Mouse (Mus musculus) hindbrain, postnatal 0 days (tissue): ENCODE measurements around the gene Fsd1. TPM values are rescaled to one million over a fixed set of nuclear protein-coding genes. Genes with fewer than 3 reads are reported as not detected.
A peak's percentile ranks its signal among the peaks of the same experiment; 100 is the strongest.

Experiments used
- ATAC-seq: fragments of 200-750 bp; cut with Nextera tagmentation; 2 replicates; pipeline ENCODE4 v1.8.0; 2017; ENCODE audit warnings: mild to moderate bottlenecking, moderate TSS enrichment, moderate library complexity
- DNase-seq: peaks from one replicate; pipeline ENCODE4 v3.0.0-alpha.2; 2015; ENCODE audit warnings: low spot score
- H3K27ac ChIP-seq: fragments of 300-500 bp; sonication (generic); 2 replicates; pipeline ENCODE4 v1.5.1; 2014; ENCODE audit warnings: mild to moderate bottlenecking
- H3K27me3 ChIP-seq: fragments of 300-500 bp; sonication (generic); 2 replicates; pipeline ENCODE4 v1.6.1; 2014; ENCODE audit warnings: low read length, mixed read lengths; ENCODE audit not compliant: insufficient read depth
- H3K36me3 ChIP-seq: fragments of 300-500 bp; sonication (generic); 2 replicates; pipeline ENCODE4 v1.6.1; 2014; ENCODE audit warnings: low read length, mixed read lengths; ENCODE audit not compliant: insufficient read depth
- H3K4me1 ChIP-seq: fragments of 300-500 bp; sonication (generic); 2 replicates; pipeline ENCODE4 v1.6.1; 2014; ENCODE audit warnings: antibody characterized with exemption, low read length, mixed read lengths; ENCODE audit not compliant: insufficient read depth
- H3K4me2 ChIP-seq: fragments of 300-500 bp; sonication (generic); 2 replicates; pipeline ENCODE4 v1.6.1; 2014; ENCODE audit warnings: low read depth, mild to moderate bottlenecking, low read length, moderate library complexity, mixed read lengths
- H3K4me3 ChIP-seq: fragments of 300-500 bp; sonication (generic); 2 replicates; pipeline ENCODE4 v1.5.1; 2014; ENCODE audit warnings: low read length
- H3K9ac ChIP-seq: fragments of 300-500 bp; sonication (generic); replicated peaks from 2 replicates; pipeline ENCODE4 v1.6.1; 2014; ENCODE audit warnings: mild to moderate bottlenecking, low read length, moderate library complexity, mixed read lengths
- H3K9me3 ChIP-seq: fragments of 300-500 bp; sonication (generic); 2 replicates; pipeline ENCODE4 v1.6.1; 2016; ENCODE audit warnings: low read length, mixed read lengths
- CTCF ChIP-seq: IDR thresholded peaks from 2 replicates; pipeline ENCODE4 v1.5.1; 2016; ENCODE audit warnings: antibody characterized with exemption, control low read depth, low read depth
- WGBS: fragments of 180-500 bp; shearing (Covaris S2); extraction: QIAGEN DNeasy Blood & Tissue Kit; methylation state at CpG from one replicate; pipeline ENCODE4 v1.1.7; 2014; 5-methylcytosine and 5-hydroxymethylcytosine counted together
- polyA plus RNA-seq: library from polyadenylated mRNA; unstranded; fragments of >200 nt; fragmentation: Nextera tagmentation; extraction: Ambion mirVana; gene quantifications from 2 replicates; pipeline ENCODE4 v1.2.1, GENCODE M21; 2015
- total RNA-seq: library from RNA; depleted of rRNA; stranded (reverse); fragments of >200 nt; gene quantifications from 2 replicates; pipeline ENCODE4 v1.2.3, GENCODE M21; 2014

The Fsd1 gene
- total and polyA plus RNA-seq, 2 experiments from 2014 or later, result 136 to 193 TPM

DNA sequence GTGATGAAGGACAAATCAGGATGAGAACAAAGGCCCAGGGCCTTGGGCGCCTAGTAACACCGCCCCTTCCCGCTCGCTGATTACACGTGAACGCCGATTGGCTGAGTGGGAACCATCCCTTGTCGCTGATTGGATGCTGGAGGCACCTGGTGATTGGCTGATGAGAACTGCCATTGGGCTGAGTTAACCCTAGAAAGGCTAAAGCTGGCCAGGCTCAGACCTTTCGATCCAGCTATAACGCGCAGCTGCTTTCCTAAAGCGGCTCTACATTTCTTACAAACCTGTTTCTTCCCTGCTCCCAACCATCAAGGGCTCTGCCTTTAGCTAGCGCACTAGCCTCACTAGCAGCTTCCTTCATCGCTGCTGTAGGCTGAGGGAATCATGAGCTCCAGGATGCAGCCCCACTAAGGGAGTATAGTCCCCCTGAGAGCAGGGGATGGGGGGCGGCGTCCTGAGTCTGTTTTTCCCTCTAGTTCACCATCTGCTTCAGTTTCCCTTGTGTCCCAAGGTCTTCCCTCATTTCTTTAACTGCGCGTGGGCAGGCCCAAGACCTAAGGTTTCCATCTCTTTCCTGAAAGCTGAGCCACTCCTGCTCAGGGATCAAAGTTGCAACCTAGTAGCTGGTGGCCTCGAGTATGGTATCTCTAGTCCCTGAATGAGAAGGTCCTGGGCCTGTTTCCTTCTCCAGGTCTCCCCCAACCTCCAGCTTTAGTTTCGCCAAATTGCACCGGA, 22.2 kb downstream of the Fsd1 start:
- TF ChIP-seq CTCF, result no peak
- under 1% methylated on average over 21 of the region's 21 CpGs for WGBS
- H3K9me3 ChIP-seq, result no peaks in the 10 kb centered on the region
- peaks cover 14% of the 10 kb centered on the region for H3K4me1 ChIP-seq
- peak overlapping the region; percentile 92 for H3K27ac ChIP-seq
- ATAC-seq, result peak; percentile 96
- peaks cover 16% of the 10 kb centered on the region; the same call in 1 of the 2 replicates for H3K36me3 ChIP-seq
- DNase-seq, result peak; percentile 98
- peak overlapping the region; percentile 99 for H3K4me2 ChIP-seq
- no peaks in the 10 kb centered on the region for H3K27me3 ChIP-seq
- H3K9ac ChIP-seq, result peak overlapping the region; percentile 79
- peak overlapping the region; percentile 81 for H3K4me3 ChIP-seq

DNA sequence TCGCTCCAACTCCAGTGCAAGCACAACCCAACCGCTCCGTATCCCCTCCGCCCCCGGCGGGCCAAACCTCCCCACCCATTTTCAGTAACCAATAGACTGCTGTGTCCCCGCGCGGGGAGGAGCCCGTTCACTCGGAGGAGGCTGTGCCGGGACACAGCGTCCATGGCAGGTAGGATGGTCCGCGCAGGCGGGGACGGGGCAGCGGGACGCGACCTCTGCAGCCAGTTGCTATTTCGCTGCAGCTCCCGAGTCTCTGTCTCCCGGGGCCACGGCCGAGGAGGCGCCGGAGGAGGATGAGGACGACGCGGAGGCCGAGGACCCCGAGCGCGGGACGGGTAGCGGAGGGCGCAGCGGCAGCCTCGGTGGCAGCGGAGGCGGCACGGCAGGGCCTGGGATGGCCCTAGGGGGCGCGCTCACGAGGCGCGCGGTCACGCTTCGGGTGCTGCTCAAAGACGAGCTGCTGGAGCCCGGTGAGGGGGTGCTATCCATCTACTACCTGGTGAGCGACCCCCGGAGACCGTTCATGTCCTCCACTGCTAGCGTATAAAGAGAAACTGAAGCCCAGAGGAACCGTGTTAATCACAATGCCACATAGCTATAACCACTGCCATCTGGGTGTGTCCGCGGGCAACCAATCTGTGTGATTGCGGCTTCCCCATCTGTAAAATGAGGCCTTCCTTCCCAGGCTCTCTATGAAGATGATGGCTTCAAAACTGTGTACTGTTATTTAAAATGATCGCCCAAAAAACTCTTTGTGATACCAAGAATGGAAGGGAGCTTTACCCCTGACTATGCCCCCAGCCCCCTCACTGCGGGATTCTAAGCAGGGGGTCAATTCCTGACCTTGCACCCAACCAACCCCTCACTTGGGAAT, 23.0 kb downstream of the Fsd1 start:
- H3K4me1 ChIP-seq, result peaks cover 14% of the 10 kb centered on the region
- TF ChIP-seq CTCF, result peak; percentile 25; the same call in 1 of the 2 replicates
- ATAC-seq, result peak; percentile 84
- peak overlapping the region; percentile 81 for H3K4me3 ChIP-seq
- H3K9me3 ChIP-seq, result no peaks in the 10 kb centered on the region
- H3K4me2 ChIP-seq, result peak overlapping the region; percentile 99
- H3K27ac ChIP-seq, result peak overlapping the region; percentile 92
- H3K27me3 ChIP-seq, result no peaks in the 10 kb centered on the region
- WGBS, result 1% methylated on average over 56 of the region's 62 CpGs
- peak overlapping the region; percentile 79 for H3K9ac ChIP-seq
- H3K36me3 ChIP-seq, result peaks cover 16% of the 10 kb centered on the region; the same call in 1 of the 2 replicates
- peak; percentile 94 for DNase-seq

DNA sequence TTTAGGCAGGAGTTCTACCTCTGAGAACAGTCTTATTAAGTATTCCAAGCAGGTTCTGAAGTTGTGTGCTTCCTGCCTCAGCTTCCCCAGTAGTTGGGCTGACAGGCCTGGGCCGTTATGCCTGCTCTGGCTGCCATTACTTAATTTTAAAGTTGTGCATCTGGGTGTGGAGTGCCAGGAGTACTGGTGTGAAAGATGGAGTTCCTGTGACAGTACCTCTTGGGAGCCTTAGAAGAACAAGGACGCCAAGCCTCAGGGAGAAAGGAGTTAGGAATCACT, 23.6 kb downstream of the Fsd1 start:
- H3K27ac ChIP-seq, result peak overlapping the region; percentile 92
- no peaks in the 10 kb centered on the region for H3K27me3 ChIP-seq
- peaks cover 19% of the 10 kb centered on the region; the same call in 1 of the 2 replicates for H3K36me3 ChIP-seq
- no peak for TF ChIP-seq CTCF
- H3K4me2 ChIP-seq, result peak overlapping the region; percentile 99
- peak overlapping the region; percentile 79 for H3K9ac ChIP-seq
- DNase-seq (no peak), ATAC-seq (no peak)
- H3K4me1 ChIP-seq, result peaks cover 14% of the 10 kb centered on the region
- H3K4me3 ChIP-seq, result peak overlapping the region; percentile 81
- H3K9me3 ChIP-seq, result no peaks in the 10 kb centered on the region
- WGBS, result 32% methylated on average over 2 of the region's 2 CpGs

DNA sequence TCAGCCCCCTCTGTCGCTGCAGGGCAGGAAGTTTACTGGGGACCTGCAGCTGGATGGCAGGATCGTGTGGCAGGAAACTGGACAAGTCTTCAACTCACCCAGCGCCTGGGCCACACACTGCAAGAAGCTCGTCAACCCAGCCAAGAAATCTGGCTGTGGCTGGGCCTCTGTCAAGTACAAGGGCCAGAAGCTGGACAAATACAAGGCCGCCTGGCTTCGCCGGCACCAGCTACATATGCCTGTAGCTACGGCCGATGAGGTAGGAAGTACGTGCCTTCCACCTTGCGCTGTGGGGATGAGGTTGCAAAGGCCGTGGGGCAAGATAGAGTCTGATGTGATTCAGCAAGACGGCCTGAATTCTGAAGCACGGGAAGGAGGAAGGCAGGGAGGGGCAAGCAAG, 23.9 kb downstream of the Fsd1 start:
- 0 out of 2 replicates have a peak overlapping the region, but pooled peaks have one; percentile 92 for H3K27ac ChIP-seq
- DNase-seq (no peak), ATAC-seq (no peak)
- H3K36me3 ChIP-seq, result peaks cover 22% of the 10 kb centered on the region
- no peaks in the 10 kb centered on the region for H3K27me3 ChIP-seq
- H3K4me3 ChIP-seq, result peak overlapping the region; percentile 81
- WGBS, result 64% methylated on average over 14 of the region's 14 CpGs
- no peak for TF ChIP-seq CTCF
- peak overlapping the region; percentile 99 for H3K4me2 ChIP-seq
- peak overlapping the region; percentile 79; the same call in 1 of the 2 replicates for H3K9ac ChIP-seq
- no peaks in the 10 kb centered on the region for H3K9me3 ChIP-seq
- peaks cover 14% of the 10 kb centered on the region for H3K4me1 ChIP-seq

DNA sequence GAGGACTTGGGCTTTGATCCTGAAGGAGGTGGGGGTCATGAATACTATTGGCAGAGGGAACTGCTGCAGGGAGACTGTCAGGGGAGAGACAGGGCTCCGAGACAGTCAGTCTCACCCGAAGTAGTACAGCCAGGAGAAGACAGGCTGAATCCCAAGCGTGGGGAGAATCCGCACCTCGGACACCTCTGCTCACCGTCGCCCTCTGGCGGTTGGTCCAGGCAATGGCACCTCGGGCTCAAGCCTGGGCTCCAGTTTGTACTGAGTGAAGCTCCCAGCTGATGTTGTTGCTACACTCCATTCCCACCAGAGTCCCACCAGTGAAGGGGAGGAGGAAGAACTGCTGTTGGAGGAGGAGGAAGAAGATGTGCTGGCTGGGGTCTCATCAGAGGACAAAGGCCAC, 24.4 kb downstream of the Fsd1 start:
- Histone ChIP-seq H3K4me2 (peak overlapping the region; percentile 99), H3K27ac (no peak overlapping the region; the same call in 1 of the 2 replicates), H3K36me3 (peaks cover 26% of the 10 kb centered on the region), H3K4me1 (peaks cover 14% of the 10 kb centered on the region), H3K27me3 (no peaks in the 10 kb centered on the region), H3K9ac (peak overlapping the region; percentile 79; the same call in 1 of the 2 replicates), H3K9me3 (no peaks in the 10 kb centered on the region), H3K4me3 (0 out of 2 replicates have a peak overlapping the region, but pooled peaks have one; percentile 6)
- peak; percentile 64 for DNase-seq
- 9% methylated on average over 9 of the region's 9 CpGs for WGBS
- peak; percentile 95 for TF ChIP-seq CTCF
- ATAC-seq, result no peak

DNA sequence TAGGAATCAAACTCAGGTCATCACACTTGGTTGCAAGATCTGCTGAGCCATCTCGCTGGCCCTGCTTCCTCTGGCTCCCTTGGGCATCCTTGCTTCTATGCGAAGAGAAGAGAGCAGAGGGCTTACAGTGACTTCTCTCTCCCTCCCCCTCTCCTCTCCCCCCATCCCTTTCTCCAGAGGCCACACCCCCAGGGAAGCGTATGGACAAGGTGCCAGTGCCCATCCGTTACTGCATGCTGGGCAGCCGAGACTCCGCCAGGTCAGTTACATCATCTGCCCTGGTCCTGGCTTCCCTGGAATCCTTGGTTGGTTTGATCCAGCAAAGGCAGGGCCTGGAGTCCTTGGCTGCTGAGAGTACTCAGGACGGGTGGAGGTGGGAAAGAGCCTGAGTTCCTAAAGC, 25.1 kb downstream of the Fsd1 start:
- no peak for TF ChIP-seq CTCF
- peaks cover 14% of the 10 kb centered on the region for H3K4me1 ChIP-seq
- no peaks in the 10 kb centered on the region for H3K27me3 ChIP-seq
- H3K27ac ChIP-seq, result no peak overlapping the region
- H3K4me3 ChIP-seq, result no peak overlapping the region
- no peaks in the 10 kb centered on the region for H3K9me3 ChIP-seq
- no peak for DNase-seq
- no peak overlapping the region for H3K9ac ChIP-seq
- ATAC-seq, result no peak
- no peak overlapping the region for H3K4me2 ChIP-seq
- 74% methylated on average over 7 of the region's 7 CpGs for WGBS
- peaks cover 34% of the 10 kb centered on the region for H3K36me3 ChIP-seq
